Mouse (Mus musculus): ENCODE measurements around the gene Inpp5b.

- TF ChIP-seq E2F4 (IDR thresholded peaks at IDR 0.05; ENCODE audit: insufficient read depth) (no peak), POLR2A (IDR thresholded peaks at IDR 0.05; ENCODE audit: insufficient read length, low read depth) (no peak)
Observed at GRCm38 (mm10) chr4:124701916-124702315, 39.7 kb upstream of the Inpp5b start.

Data from myocyte (in vitro differentiated cells).